Mouse (Mus musculus): ENCODE data around the gene Eif3g. TPM values are rescaled to one million over a fixed set of nuclear protein-coding genes. Genes with fewer than 3 reads are reported as not detected.

The Eif3g gene
- polyA plus RNA-seq, 1 experiment from 2014 or later: 228 TPM

- Histone ChIP-seq H3K27ac (ENCODE audit: low read depth, low read length) (peak overlapping the region; percentile 92), H3K4me1 (ENCODE audit: control insufficient read depth, insufficient read depth, low read length) (no peaks in the 10 kb centered on the region; the same call in 1 of the 2 replicates), H3K4me3 (ENCODE audit: low read depth, low read length) (peak overlapping the region; percentile 38), H3K36me3 (ENCODE audit: control insufficient read depth, insufficient read depth, low read length) (no peaks in the 10 kb centered on the region), H3K27me3 (ENCODE audit: control insufficient read depth, insufficient read depth, low read length) (no peaks in the 10 kb centered on the region), H3K4me2 (ENCODE audit: low read depth, low read length) (peak overlapping the region; percentile 54), H3K9me3 (ENCODE audit: control insufficient read depth, low read length) (no peaks in the 10 kb centered on the region), H3K9ac (replicated peaks; ENCODE audit: low read depth, low read length) (peak overlapping the region; percentile 63)
- ATAC-seq (ENCODE audit: low read depth): peak; percentile 93
- WGBS: 0% methylated on average over 69 of the region's 69 CpGs
Measured at GRCm38 (mm10) chr9:20878041-20878709, 20.2 kb downstream of the Eif3g start.

GRCm38 (mm10) chr9:20877118-20878040 lies 21.0 kb downstream of the Eif3g start:
- peak overlapping the region; percentile 42 for H3K4me2 ChIP-seq (ENCODE audit: low read depth, low read length)
- H3K9ac ChIP-seq (replicated peaks; ENCODE audit: low read depth, low read length): peak overlapping the region; percentile 46; the same call in 1 of the 2 replicates
- no peaks in the 10 kb centered on the region for H3K27me3 ChIP-seq (ENCODE audit: control insufficient read depth, insufficient read depth, low read length)
- peak overlapping the region; percentile 38 for H3K4me3 ChIP-seq (ENCODE audit: low read depth, low read length)
- no peaks in the 10 kb centered on the region for H3K9me3 ChIP-seq (ENCODE audit: control insufficient read depth, low read length)
- no peak overlapping the region for H3K27ac ChIP-seq (ENCODE audit: low read depth, low read length)
- ATAC-seq (ENCODE audit: low read depth): no peak; the same call in 1 of the 2 replicates
- H3K36me3 ChIP-seq (ENCODE audit: control insufficient read depth, insufficient read depth, low read length): no peaks in the 10 kb centered on the region
- no peaks in the 10 kb centered on the region; the same call in 1 of the 2 replicates for H3K4me1 ChIP-seq (ENCODE audit: control insufficient read depth, insufficient read depth, low read length)
- 35% methylated on average over 14 of the region's 14 CpGs for WGBS

- no peak for ATAC-seq (ENCODE audit: low read depth)
- Histone ChIP-seq H3K4me3 (ENCODE audit: low read depth, low read length) (no peak overlapping the region), H3K9me3 (ENCODE audit: control insufficient read depth, low read length) (no peaks in the 10 kb centered on the region), H3K36me3 (ENCODE audit: control insufficient read depth, insufficient read depth, low read length) (no peaks in the 10 kb centered on the region), H3K4me1 (ENCODE audit: control insufficient read depth, insufficient read depth, low read length) (no peaks in the 10 kb centered on the region; the same call in 1 of the 2 replicates), H3K4me2 (ENCODE audit: low read depth, low read length) (no peak overlapping the region), H3K9ac (replicated peaks; ENCODE audit: low read depth, low read length) (no peak overlapping the region), H3K27ac (ENCODE audit: low read depth, low read length) (no peak overlapping the region), H3K27me3 (ENCODE audit: control insufficient read depth, insufficient read depth, low read length) (no peaks in the 10 kb centered on the region)
- WGBS: 76% methylated on average over 9 of the region's 9 CpGs
Measured at GRCm38 (mm10) chr9:20876318-20877117, 21.9 kb downstream of the Eif3g start.

GRCm38 (mm10) chr9:20875021-20875790 lies 23.2 kb downstream of the Eif3g start:
- H3K9me3 ChIP-seq (ENCODE audit: control insufficient read depth, low read length): no peaks in the 10 kb centered on the region
- no peak overlapping the region for H3K9ac ChIP-seq (replicated peaks; ENCODE audit: low read depth, low read length)
- H3K4me3 ChIP-seq (ENCODE audit: low read depth, low read length): no peak overlapping the region
- H3K4me1 ChIP-seq (ENCODE audit: control insufficient read depth, insufficient read depth, low read length): no peaks in the 10 kb centered on the region; the same call in 1 of the 2 replicates
- ATAC-seq (ENCODE audit: low read depth): no peak
- no peaks in the 10 kb centered on the region for H3K36me3 ChIP-seq (ENCODE audit: control insufficient read depth, insufficient read depth, low read length)
- H3K4me2 ChIP-seq (ENCODE audit: low read depth, low read length): no peak overlapping the region
- 68% methylated on average over 23 of the region's 23 CpGs for WGBS
- H3K27ac ChIP-seq (ENCODE audit: low read depth, low read length): no peak overlapping the region
- H3K27me3 ChIP-seq (ENCODE audit: control insufficient read depth, insufficient read depth, low read length): peaks cover 3% of the 10 kb centered on the region

GRCm38 (mm10) chr9:20873521-20873920 lies 24.9 kb downstream of the Eif3g start:
- Histone ChIP-seq H3K4me2 (ENCODE audit: low read depth, low read length) (no peak overlapping the region), H3K27me3 (ENCODE audit: control insufficient read depth, insufficient read depth, low read length) (peaks cover 20% of the 10 kb centered on the region), H3K36me3 (ENCODE audit: control insufficient read depth, insufficient read depth, low read length) (no peaks in the 10 kb centered on the region), H3K4me1 (ENCODE audit: control insufficient read depth, insufficient read depth, low read length) (no peaks in the 10 kb centered on the region; the same call in 1 of the 2 replicates), H3K9me3 (ENCODE audit: control insufficient read depth, low read length) (no peaks in the 10 kb centered on the region), H3K27ac (ENCODE audit: low read depth, low read length) (no peak overlapping the region), H3K9ac (replicated peaks; ENCODE audit: low read depth, low read length) (no peak overlapping the region), H3K4me3 (ENCODE audit: low read depth, low read length) (no peak overlapping the region)
- no peak for ATAC-seq (ENCODE audit: low read depth)
- 91% methylated on average over 12 of the region's 12 CpGs for WGBS

- Histone ChIP-seq H3K36me3 (ENCODE audit: control insufficient read depth, insufficient read depth, low read length) (no peaks in the 10 kb centered on the region), H3K4me1 (ENCODE audit: control insufficient read depth, insufficient read depth, low read length) (no peaks in the 10 kb centered on the region; the same call in 1 of the 2 replicates), H3K27me3 (ENCODE audit: control insufficient read depth, insufficient read depth, low read length) (peaks cover 23% of the 10 kb centered on the region), H3K9ac (replicated peaks; ENCODE audit: low read depth, low read length) (no peak overlapping the region), H3K9me3 (ENCODE audit: control insufficient read depth, low read length) (no peaks in the 10 kb centered on the region), H3K4me2 (ENCODE audit: low read depth, low read length) (no peak overlapping the region), H3K27ac (ENCODE audit: low read depth, low read length) (no peak overlapping the region), H3K4me3 (ENCODE audit: low read depth, low read length) (no peak overlapping the region)
- ATAC-seq (ENCODE audit: low read depth): no peak
- 91% methylated on average over 9 of the region's 10 CpGs for WGBS
Measured at GRCm38 (mm10) chr9:20872991-20873390, 25.4 kb downstream of the Eif3g start.

GRCm38 (mm10) chr9:20870211-20871173 lies 27.9 kb downstream of the Eif3g start:
- Histone ChIP-seq H3K27ac (ENCODE audit: low read depth, low read length) (no peak overlapping the region), H3K4me3 (ENCODE audit: low read depth, low read length) (no peak overlapping the region), H3K36me3 (ENCODE audit: control insufficient read depth, insufficient read depth, low read length) (no peaks in the 10 kb centered on the region), H3K9me3 (ENCODE audit: control insufficient read depth, low read length) (no peaks in the 10 kb centered on the region), H3K4me1 (ENCODE audit: control insufficient read depth, insufficient read depth, low read length) (no peaks in the 10 kb centered on the region), H3K27me3 (ENCODE audit: control insufficient read depth, insufficient read depth, low read length) (peaks cover 26% of the 10 kb centered on the region), H3K9ac (replicated peaks; ENCODE audit: low read depth, low read length) (no peak overlapping the region), H3K4me2 (ENCODE audit: low read depth, low read length) (no peak overlapping the region)
- 80% methylated on average over 12 of the region's 12 CpGs for WGBS
- no peak for ATAC-seq (ENCODE audit: low read depth)
